Mouse (Mus musculus) midbrain, embryonic 14.5 days (tissue): ENCODE results near the gene Plxdc2. TPM values are rescaled to one million over a fixed set of nuclear protein-coding genes. Genes with fewer than 3 reads are reported as not detected.

Source experiments
- ATAC-seq: fragments of 200-750 bp; cut with Nextera tagmentation; 2 replicates; pipeline ENCODE4 v1.8.0; 2017; ENCODE audit warnings: moderate number of reproducible peaks, moderate library complexity; ENCODE audit not compliant: low FRiP score, low TSS enrichment
- DNase-seq: peaks from one replicate; pipeline ENCODE4 v3.0.0-alpha.2; 2015
- H3K27ac ChIP-seq: fragments of 300-500 bp; sonication (generic); replicated peaks from 2 replicates; pipeline ENCODE4 v1.5.1; 2014; ENCODE audit warnings: mild to moderate bottlenecking, low read depth, low read length, moderate library complexity
- H3K27me3 ChIP-seq: fragments of 300-500 bp; sonication (generic); 2 replicates; pipeline ENCODE4 v1.6.1; 2014; ENCODE audit warnings: low read length, control low read depth, mixed read lengths; ENCODE audit not compliant: control insufficient read depth, insufficient read depth
- H3K36me3 ChIP-seq: fragments of 300-500 bp; sonication (generic); 2 replicates; pipeline ENCODE4 v1.6.1; 2014; ENCODE audit warnings: low read length, control low read depth; ENCODE audit not compliant: control insufficient read depth, insufficient read depth
- H3K4me1 ChIP-seq: fragments of 300-500 bp; sonication (generic); 2 replicates; pipeline ENCODE4 v1.6.1; 2014; ENCODE audit warnings: mild to moderate bottlenecking, antibody characterized with exemption, low read length, control low read depth; ENCODE audit not compliant: control insufficient read depth, insufficient read depth
- H3K4me2 ChIP-seq: fragments of 300-500 bp; sonication (generic); 2 replicates; pipeline ENCODE4 v1.6.1; 2014; ENCODE audit warnings: mild to moderate bottlenecking, low read length, moderate library complexity
- H3K4me3 ChIP-seq: fragments of 300-500 bp; sonication (generic); replicated peaks from 2 replicates; pipeline ENCODE4 v1.5.1; 2014; ENCODE audit warnings: low read depth, low read length
- H3K9ac ChIP-seq: fragments of 300-500 bp; sonication (generic); replicated peaks from 2 replicates; pipeline ENCODE4 v1.6.1; 2014; ENCODE audit warnings: mild to moderate bottlenecking, low read length, moderate library complexity
- H3K9me3 ChIP-seq: fragments of 300-500 bp; sonication (generic); 2 replicates; pipeline ENCODE4 v1.6.1; 2016; ENCODE audit warnings: low read length, control low read depth, mixed read lengths; ENCODE audit not compliant: control insufficient read depth
- WGBS: fragments of 180-500 bp; shearing (Covaris S2); extraction: QIAGEN DNeasy Blood & Tissue Kit; methylation state at CpG from one replicate; pipeline ENCODE4 v1.1.7; 2014; 5-methylcytosine and 5-hydroxymethylcytosine counted together
- polyA plus RNA-seq: library from polyadenylated mRNA; unstranded; fragments of >200 nt; fragmentation: Nextera tagmentation; extraction: Ambion mirVana; gene quantifications from 2 replicates; pipeline ENCODE4 v1.2.1, GENCODE M21; 2014

The Plxdc2 gene
- polyA plus RNA-seq, 1 experiment from 2014 or later: 21.5 TPM

GRCm38 (mm10) chr2:16356921-16357837, 1.1 kb downstream of the Plxdc2 start:
- 0 out of 2 replicates have a peak, but pooled peaks have one; percentile 3 for ATAC-seq
- DNase-seq: peak; percentile 35
- 0 out of 2 replicates have a peak overlapping the region, but pooled peaks have one; percentile 20 for H3K27ac ChIP-seq

GRCm38 (mm10) chr2:16357946-16358345, 1.8 kb downstream of the Plxdc2 start:
- Histone ChIP-seq H3K27me3 (peaks cover 7% of the 10 kb centered on the region; the same call in 1 of the 2 replicates), H3K9ac (peak overlapping the region; percentile 45), H3K4me1 (0 out of 2 replicates have a peak, but pooled peaks cover 4% of the 10 kb centered on the region), H3K36me3 (no peaks in the 10 kb centered on the region), H3K27ac (no peak overlapping the region), H3K9me3 (no peaks in the 10 kb centered on the region), H3K4me3 (peak overlapping the region; percentile 69), H3K4me2 (peak overlapping the region; percentile 74)
- no peak for DNase-seq
- ATAC-seq: no peak
- WGBS: 27% methylated on average over 1 of the region's 1 CpGs

More at GRCm38 (mm10) chr2:16356921-16357837, 1.1 kb downstream of the Plxdc2 start:
- Histone ChIP-seq H3K9me3 (no peaks in the 10 kb centered on the region), H3K4me1 (0 out of 2 replicates have a peak, but pooled peaks cover 4% of the 10 kb centered on the region), H3K27me3 (peaks cover 7% of the 10 kb centered on the region; the same call in 1 of the 2 replicates), H3K9ac (peak overlapping the region; percentile 80), H3K36me3 (no peaks in the 10 kb centered on the region), H3K4me2 (peak overlapping the region; percentile 74), H3K4me3 (peak overlapping the region; percentile 69)
- WGBS: 3% methylated on average over 33 of the region's 33 CpGs

DNA sequence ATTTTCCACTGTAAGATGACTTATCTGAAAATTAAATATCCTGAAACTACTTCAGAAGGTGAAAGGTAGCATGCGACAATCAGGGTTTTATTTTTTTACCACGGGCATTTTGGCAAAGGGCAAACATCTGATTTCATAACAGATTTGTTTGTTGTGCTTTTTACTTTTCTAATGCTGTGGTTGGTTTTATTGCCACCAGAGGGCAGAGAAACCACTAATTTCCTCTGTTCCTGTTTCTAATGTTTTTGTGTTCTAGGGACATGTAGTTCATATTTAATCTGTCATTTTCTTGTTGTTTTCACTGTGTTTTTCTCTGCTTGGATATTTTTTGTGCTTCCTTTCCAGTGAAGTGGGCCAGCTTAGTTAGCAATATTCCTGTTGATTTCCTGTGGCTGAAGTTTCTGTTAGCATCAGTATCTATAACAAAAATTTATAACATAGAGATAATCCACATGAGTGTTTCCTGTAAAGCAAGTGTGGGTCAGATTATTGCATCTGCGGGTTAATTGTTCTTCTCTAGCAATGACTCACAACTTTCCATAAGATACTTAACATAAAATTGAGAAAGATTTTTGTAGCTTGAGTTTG, 3.3 kb downstream of the Plxdc2 start:
- no peak overlapping the region for H3K27ac ChIP-seq
- H3K4me2 ChIP-seq: peak overlapping the region; percentile 74
- WGBS: 75% methylated on average over 3 of the region's 3 CpGs

DNA sequence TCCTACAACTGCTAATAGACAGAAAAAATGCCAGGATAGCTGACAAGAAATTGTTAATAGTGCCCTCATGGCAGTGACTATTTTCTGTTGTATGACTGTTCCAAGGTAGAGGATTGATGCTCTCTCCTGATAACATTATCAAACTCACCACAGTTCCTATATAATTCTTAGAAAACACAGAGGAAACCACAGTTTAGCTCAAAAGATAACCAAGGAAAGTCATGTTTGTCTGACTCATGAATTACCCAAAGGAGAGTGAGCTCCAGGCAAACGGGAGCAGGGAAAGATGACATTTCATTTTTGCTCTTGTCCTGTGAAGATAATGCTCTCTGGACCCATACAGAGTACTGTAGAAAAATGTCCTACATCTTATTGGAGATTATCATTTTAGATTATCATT, 8.6 kb downstream of the Plxdc2 start:
- H3K27ac ChIP-seq: no peak overlapping the region
- 74% methylated on average over 1 of the region's 1 CpGs for WGBS
- H3K4me1 ChIP-seq: no peaks in the 10 kb centered on the region
- H3K4me2 ChIP-seq: no peak overlapping the region
- H3K9ac ChIP-seq: no peak overlapping the region
- DNase-seq (no peak), ATAC-seq (no peak)
- H3K36me3 ChIP-seq: no peaks in the 10 kb centered on the region
- no peaks in the 10 kb centered on the region for H3K27me3 ChIP-seq
- no peak overlapping the region for H3K4me3 ChIP-seq
- H3K9me3 ChIP-seq: no peaks in the 10 kb centered on the region

More for the DNA sequence above, 3.3 kb downstream of the Plxdc2 start:
- no peaks in the 10 kb centered on the region for H3K36me3 ChIP-seq
- DNase-seq: peak; percentile 72
- H3K4me3 ChIP-seq: peak overlapping the region; percentile 69
- H3K9me3 ChIP-seq: no peaks in the 10 kb centered on the region
- H3K9ac ChIP-seq: no peak overlapping the region
- H3K27me3 ChIP-seq: peaks cover 7% of the 10 kb centered on the region; the same call in 1 of the 2 replicates
- H3K4me1 ChIP-seq: 0 out of 2 replicates have a peak, but pooled peaks cover 4% of the 10 kb centered on the region
- no peak for ATAC-seq

DNA sequence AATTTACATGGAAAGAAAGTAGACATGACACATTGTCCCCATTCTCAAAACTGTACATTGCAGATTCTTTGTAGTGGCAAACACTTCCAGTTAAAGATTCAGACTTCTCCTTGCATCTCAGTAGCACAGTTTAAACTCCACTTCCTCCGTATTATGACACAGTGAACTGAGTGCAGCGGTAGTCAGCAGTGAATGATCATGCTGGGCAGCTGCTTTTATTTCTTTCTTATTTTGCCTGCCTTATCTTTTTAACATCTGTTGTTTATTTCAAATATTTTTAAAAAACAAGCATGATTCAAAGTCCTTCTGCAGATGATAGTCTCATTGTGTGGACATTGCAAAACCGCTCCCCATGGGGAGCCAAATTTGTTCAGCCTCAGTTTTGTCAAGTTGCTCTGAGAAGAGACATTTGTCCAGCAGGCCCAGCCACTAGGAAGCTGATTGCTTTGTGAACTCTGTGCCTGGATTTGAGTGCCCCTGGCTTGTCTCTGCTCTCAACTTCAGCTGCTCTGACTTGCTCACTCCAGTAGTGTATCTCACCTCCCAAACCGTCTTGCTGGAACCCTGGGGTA, 9.8 kb downstream of the Plxdc2 start:
- ATAC-seq (no peak), DNase-seq (no peak)
- 62% methylated on average over 4 of the region's 4 CpGs for WGBS
- Histone ChIP-seq H3K27me3 (no peaks in the 10 kb centered on the region), H3K27ac (no peak overlapping the region), H3K36me3 (no peaks in the 10 kb centered on the region), H3K9me3 (no peaks in the 10 kb centered on the region), H3K4me3 (no peak overlapping the region), H3K4me2 (no peak overlapping the region), H3K4me1 (no peaks in the 10 kb centered on the region), H3K9ac (no peak overlapping the region)

- H3K27me3 ChIP-seq: no peaks in the 10 kb centered on the region
- no peaks in the 10 kb centered on the region for H3K36me3 ChIP-seq
- WGBS: 100% methylated on average over 1 of the region's 1 CpGs
- H3K4me2 ChIP-seq: no peak overlapping the region
- H3K9ac ChIP-seq: no peak overlapping the region
- no peak for ATAC-seq
- no peak overlapping the region for H3K4me3 ChIP-seq
- no peaks in the 10 kb centered on the region for H3K9me3 ChIP-seq
- no peaks in the 10 kb centered on the region for H3K4me1 ChIP-seq
- no peak for DNase-seq
- H3K27ac ChIP-seq: no peak overlapping the region
Observed at GRCm38 (mm10) chr2:16370419-16370818, 14.3 kb downstream of the Plxdc2 start.

DNA sequence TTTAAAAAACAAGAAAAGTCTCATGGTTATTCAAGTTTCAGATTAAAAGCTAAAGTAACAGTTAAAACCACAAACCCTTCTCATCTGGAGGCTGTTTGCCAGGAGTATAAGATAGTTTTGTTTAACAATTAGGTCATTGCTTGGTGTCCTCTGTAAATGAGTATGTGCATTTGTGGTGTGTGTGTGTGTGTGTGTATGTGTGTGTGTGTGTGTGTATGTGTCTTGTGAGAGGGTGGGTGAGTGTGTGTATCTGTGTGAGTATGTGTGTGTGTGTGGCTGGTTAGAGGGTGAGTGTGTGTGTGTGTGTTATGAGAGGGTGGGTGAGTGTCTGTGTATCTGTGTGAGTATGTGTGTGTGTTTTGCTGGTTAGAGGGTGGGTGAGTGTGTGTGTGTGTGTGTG, 18.2 kb downstream of the Plxdc2 start:
- no peak overlapping the region for H3K4me3 ChIP-seq

GRCm38 (mm10) chr2:16386206-16386605, 30.1 kb downstream of the Plxdc2 start:
- Histone ChIP-seq H3K27me3 (no peaks in the 10 kb centered on the region), H3K9ac (no peak overlapping the region), H3K27ac (no peak overlapping the region), H3K4me2 (no peak overlapping the region), H3K9me3 (no peaks in the 10 kb centered on the region), H3K36me3 (no peaks in the 10 kb centered on the region), H3K4me1 (no peaks in the 10 kb centered on the region), H3K4me3 (no peak overlapping the region)
- whole genome bisulfite sequencing: 72% methylated on average over 1 of the region's 1 CpGs
- ATAC-seq (no peak), DNase-seq (no peak)

More for the DNA sequence above, 18.2 kb downstream of the Plxdc2 start:
- Histone ChIP-seq H3K4me1 (no peaks in the 10 kb centered on the region), H3K4me2 (no peak overlapping the region), H3K9me3 (no peaks in the 10 kb centered on the region), H3K27ac (no peak overlapping the region), H3K27me3 (no peaks in the 10 kb centered on the region), H3K9ac (no peak overlapping the region), H3K36me3 (no peaks in the 10 kb centered on the region)
- ATAC-seq: no peak
- DNase-seq: no peak
